Mouse (Mus musculus): Measurements from ENCODE around the gene Clrn2.

The Clrn2 gene

GRCm38 (mm10) chr5:45448676-45449075 is 4.9 kb upstream of the Clrn2 start:
- in situ Hi-C loops (cut with MboI; ENCODE audit: low pct_unique_long_range_greater_than_20kb in 1 of 2, low sequenced_read_pairs in 2 of 2, unreplicated experiment in 1 of 2) = no loop called here

GRCm38 (mm10) chr5:45449206-45449605 is 4.3 kb upstream of the Clrn2 start:
- in situ Hi-C loops (cut with MboI; ENCODE audit: low pct_unique_long_range_greater_than_20kb in 1 of 2, low sequenced_read_pairs in 2 of 2, unreplicated experiment in 1 of 2) = no loop called here

DNA sequence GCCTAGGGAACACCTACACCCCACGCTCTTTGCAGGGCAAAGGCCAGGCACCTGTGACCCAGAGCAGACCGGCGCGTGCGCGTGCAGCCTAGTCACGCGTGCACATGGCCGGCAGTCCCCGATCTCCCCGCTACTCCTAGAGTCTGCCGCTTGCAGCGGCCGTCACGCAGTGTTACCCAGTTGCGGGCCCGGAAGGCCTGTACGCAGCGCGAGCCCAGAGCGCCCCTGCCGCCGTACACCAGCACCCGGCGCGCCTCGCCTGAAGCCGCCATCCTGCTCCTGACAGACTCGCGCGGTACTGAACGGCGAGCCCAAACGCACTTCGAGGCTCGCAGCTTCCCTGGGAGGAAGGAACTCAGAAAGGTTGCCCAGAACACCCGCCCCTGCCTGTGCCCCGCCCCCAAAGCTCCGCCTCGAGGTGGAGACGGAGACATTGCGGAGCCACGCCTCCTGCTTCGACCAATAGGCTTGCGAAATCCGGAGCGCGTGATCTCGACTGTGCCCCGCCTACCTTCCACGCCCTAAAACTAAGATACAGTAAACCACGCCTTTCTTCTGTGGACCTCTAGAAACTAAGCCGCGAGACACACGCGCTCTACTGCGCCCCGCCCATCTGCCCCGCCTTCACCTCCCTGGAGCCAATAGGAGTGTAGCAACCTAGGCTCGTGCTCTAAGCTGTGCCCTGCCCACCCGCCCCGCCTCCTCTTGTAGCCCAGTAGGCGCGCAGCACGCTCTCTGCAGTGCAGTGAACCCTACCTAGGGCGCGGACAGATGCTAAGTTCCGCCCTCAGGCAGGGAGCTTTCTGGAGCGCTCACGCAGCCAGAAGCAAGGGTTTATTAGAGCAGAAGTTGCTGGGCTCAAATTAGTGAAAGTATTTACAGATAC is 3.5 kb upstream of the Clrn2 start, which contains the start of gene Qdpr:
Qdpr (minus strand) TSS at position 406 of the 886 bp plus-strand sequence.
- in situ Hi-C loops (cut with MboI; ENCODE audit: low pct_unique_long_range_greater_than_20kb in 1 of 2, low sequenced_read_pairs in 2 of 2, unreplicated experiment in 1 of 2) = loop anchor here (25.0 kb wide), 1 partner anchor 887 kb away; no protein-coding TSS in a partner anchor

GRCm38 (mm10) chr5:45454456-45454855 is 905 bp downstream of the Clrn2 start:
- in situ Hi-C loops (cut with MboI; ENCODE audit: low pct_unique_long_range_greater_than_20kb in 1 of 2, low sequenced_read_pairs in 2 of 2, unreplicated experiment in 1 of 2) = loop anchor here (25.0 kb wide), 1 partner anchor 883 kb away; no protein-coding TSS in a partner anchor

DNA sequence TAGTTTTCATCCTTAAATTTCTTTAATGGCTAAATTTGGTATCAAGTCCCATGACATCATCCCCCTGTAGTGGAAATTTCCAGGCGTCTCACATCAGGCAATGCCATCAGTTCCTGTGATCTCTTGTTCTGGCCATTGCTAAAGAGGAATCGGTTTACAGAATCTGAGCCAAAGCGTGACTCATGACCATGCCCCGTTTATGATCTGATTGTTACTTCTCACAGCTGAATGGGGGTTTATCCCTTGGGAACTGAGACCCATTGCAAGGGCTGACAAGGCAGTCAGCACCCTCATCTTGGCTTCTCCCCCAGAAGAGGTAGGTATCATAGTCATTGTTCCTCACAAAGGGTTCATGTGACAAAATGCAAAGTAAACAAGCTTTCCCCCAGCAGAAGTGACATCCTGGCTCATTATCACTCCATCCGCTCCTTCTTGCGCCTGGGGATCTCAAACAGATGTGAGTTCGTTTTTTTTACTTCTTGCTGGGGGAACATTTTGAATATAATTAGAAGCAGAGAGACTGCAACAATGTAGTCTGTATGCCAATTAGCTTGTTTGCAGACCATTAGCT is 19.4 kb downstream of the Clrn2 start:
- in situ Hi-C loops (cut with MboI; ENCODE audit: low pct_unique_long_range_greater_than_20kb in 1 of 2, low sequenced_read_pairs in 2 of 2, unreplicated experiment in 1 of 2) = loop anchor here (5.0 to 25.0 kb wide), 2 partner anchors 64 to 864 kb away; no protein-coding TSS in a partner anchor

GRCm38 (mm10) chr5:45473521-45473920 is 20.0 kb downstream of the Clrn2 start:
- in situ Hi-C loops (cut with MboI; ENCODE audit: low pct_unique_long_range_greater_than_20kb in 1 of 2, low sequenced_read_pairs in 2 of 2, unreplicated experiment in 1 of 2) = loop anchor here (5.0 to 25.0 kb wide), 2 partner anchors 64 to 864 kb away; no protein-coding TSS in a partner anchor

GRCm38 (mm10) chr5:45474215-45474614 is 20.7 kb downstream of the Clrn2 start:
- in situ Hi-C loops (cut with MboI; ENCODE audit: low pct_unique_long_range_greater_than_20kb in 1 of 2, low sequenced_read_pairs in 2 of 2, unreplicated experiment in 1 of 2) = loop anchor here (5.0 to 25.0 kb wide), 2 partner anchors 63 to 863 kb away; no protein-coding TSS in a partner anchor

GRCm38 (mm10) chr5:45474758-45475157 is 21.2 kb downstream of the Clrn2 start:
- in situ Hi-C loops (cut with MboI; ENCODE audit: low pct_unique_long_range_greater_than_20kb in 1 of 2, low sequenced_read_pairs in 2 of 2, unreplicated experiment in 1 of 2) = loop anchor here (5.0 to 25.0 kb wide), 2 partner anchors 63 to 863 kb away; no protein-coding TSS in a partner anchor

GRCm38 (mm10) chr5:45475771-45476170 is 22.2 kb downstream of the Clrn2 start:
- in situ Hi-C loops (cut with MboI; ENCODE audit: low pct_unique_long_range_greater_than_20kb in 1 of 2, low sequenced_read_pairs in 2 of 2, unreplicated experiment in 1 of 2) = no loop called here

DNA sequence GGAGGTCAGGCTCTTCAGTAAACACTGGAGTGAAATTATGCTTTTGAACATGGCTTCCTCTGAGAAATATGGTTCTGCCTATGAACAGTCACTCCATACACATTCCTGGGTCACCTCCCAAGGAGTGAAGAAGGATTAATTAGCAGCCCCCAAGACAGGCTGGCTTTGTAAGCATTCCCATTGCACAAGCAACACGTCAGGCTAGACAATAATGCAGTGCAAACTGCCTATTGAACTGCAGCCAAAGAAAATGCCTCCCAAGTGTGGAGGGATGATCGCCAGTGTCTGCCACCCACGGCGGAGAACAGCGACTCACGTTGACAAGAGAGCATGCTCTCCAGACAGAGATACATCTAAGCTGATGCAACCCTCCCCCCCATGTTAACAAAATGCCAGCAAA is 22.7 kb downstream of the Clrn2 start:
- in situ Hi-C loops (cut with MboI; ENCODE audit: low pct_unique_long_range_greater_than_20kb in 1 of 2, low sequenced_read_pairs in 2 of 2, unreplicated experiment in 1 of 2) = no loop called here

DNA sequence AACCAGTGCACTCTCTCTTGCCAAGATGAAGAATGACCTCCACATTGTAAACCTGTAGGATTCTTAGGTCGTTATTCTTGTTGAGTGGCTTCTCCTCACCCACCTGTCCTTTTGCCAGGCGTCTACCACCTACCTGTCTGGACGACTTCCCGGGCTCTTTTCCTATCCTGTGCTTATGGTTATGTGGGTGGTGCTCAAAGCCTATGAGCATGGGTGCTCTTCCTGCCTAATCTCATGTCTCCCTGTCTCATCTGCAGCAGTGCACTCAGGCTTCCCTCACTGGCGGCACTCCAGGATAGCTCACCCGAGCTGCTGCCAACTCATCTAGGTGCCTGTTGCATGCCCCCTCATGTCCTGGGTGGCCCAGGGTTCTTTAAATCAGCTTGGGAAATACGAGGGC is 24.1 kb downstream of the Clrn2 start:
- in situ Hi-C loops (cut with MboI; ENCODE audit: low pct_unique_long_range_greater_than_20kb in 1 of 2, low sequenced_read_pairs in 2 of 2, unreplicated experiment in 1 of 2) = no loop called here

GRCm38 (mm10) chr5:45480066-45480465 is 26.5 kb downstream of the Clrn2 start:
- in situ Hi-C loops (cut with MboI; ENCODE audit: low pct_unique_long_range_greater_than_20kb in 1 of 2, low sequenced_read_pairs in 2 of 2, unreplicated experiment in 1 of 2) = no loop called here

GRCm38 (mm10) chr5:45481125-45481524 is 27.6 kb downstream of the Clrn2 start:
- in situ Hi-C loops (cut with MboI; ENCODE audit: low pct_unique_long_range_greater_than_20kb in 1 of 2, low sequenced_read_pairs in 2 of 2, unreplicated experiment in 1 of 2) = no loop called here

- in situ Hi-C loops (cut with MboI; ENCODE audit: low pct_unique_long_range_greater_than_20kb in 1 of 2, low sequenced_read_pairs in 2 of 2, unreplicated experiment in 1 of 2) = no loop called here
Observed at GRCm38 (mm10) chr5:45482607-45483006, 29.1 kb downstream of the Clrn2 start.

DNA sequence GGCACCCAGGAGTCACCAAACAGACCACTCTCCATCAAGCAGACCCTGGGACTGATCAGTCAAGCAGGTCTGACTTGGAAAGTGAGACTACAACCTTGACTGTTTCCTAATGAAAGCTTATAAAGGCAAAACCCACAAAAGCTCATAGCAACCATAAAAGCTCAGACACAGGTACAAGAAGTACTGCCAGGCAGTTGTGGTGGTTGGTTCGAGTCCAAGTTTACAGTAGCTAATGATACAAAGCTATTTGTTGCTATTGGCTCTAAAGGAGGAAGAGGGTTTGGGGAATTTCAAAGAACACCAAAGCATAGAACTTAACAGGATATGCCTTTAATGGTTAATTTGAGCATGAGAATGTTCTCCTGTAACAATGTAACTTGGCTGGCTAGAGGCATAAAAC is 30.1 kb downstream of the Clrn2 start:
- in situ Hi-C loops (cut with MboI; ENCODE audit: low pct_unique_long_range_greater_than_20kb in 1 of 2, low sequenced_read_pairs in 2 of 2, unreplicated experiment in 1 of 2) = no loop called here

DNA sequence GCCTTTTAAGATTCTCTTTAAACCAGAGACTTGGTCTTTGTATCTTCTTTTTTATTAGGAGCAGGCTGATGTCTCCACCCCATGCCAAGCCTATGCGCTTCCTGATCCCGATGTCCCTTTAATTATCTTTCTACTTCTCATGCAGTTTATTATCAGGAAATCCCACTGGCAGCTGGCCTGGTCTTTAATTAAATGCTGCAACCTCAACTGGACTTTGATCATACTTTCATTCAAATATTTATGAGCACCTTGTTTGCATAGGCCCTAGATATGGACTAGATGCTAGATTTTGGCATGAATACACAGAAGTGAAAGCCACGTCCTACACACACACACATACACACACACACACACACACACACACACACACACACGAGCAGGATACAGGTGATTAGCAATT is 38.2 kb downstream of the Clrn2 start:
- in situ Hi-C loops (cut with MboI; ENCODE audit: low pct_unique_long_range_greater_than_20kb in 1 of 2, low sequenced_read_pairs in 2 of 2, unreplicated experiment in 1 of 2) = no loop called here

- in situ Hi-C loops (cut with MboI; ENCODE audit: low pct_unique_long_range_greater_than_20kb in 1 of 2, low sequenced_read_pairs in 2 of 2, unreplicated experiment in 1 of 2) = no loop called here
Observed at GRCm38 (mm10) chr5:45493191-45494092, 39.9 kb downstream of the Clrn2 start, which contains the start of gene Lap3. Lap3 (plus strand) TSS chr5:45493374.

DNA sequence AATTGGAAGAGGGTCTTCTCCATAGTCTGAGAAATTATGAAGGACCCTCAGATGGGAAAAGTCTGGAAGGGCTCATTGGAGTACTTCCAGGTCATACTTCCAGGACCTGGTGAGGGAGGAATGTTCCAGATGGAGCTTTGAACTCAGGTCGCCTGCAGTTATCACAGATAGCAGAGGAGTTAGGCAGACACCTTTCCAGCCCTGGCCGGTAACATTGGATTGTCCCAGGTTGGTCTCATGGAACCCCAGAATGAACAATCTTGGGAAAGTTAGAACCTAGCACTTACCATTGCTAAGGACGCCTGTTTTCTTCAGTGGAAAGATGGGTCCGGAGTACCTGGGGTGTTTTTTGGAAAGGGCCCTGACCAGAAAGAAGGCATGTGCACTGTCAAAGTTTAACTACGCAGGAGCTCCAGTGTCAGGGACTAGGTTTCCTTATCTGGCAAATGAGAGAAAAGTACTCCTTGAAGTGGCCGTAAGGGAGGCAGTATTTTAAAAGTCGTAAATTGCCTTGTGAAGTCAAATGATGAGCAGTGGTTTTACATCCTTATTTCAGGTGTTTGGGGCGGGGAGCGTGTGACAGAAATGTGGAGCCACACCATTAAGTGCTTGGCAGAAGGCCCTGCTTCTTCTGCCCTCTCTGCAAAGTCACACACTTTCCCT is 40.7 kb downstream of the Clrn2 start:
- in situ Hi-C loops (cut with MboI; ENCODE audit: low pct_unique_long_range_greater_than_20kb in 1 of 2, low sequenced_read_pairs in 2 of 2, unreplicated experiment in 1 of 2) = no loop called here

Data from mouse embryonic stem cell (cell line).